Mouse (Mus musculus) hindbrain, postnatal 0 days (tissue): ENCODE results near the gene Ankrd27. TPM values are rescaled to one million over a fixed set of nuclear protein-coding genes. Genes with fewer than 3 reads are reported as not detected.

Experiments used
- ATAC-seq: fragments of 200-750 bp; cut with Nextera tagmentation; 2 replicates; pipeline ENCODE4 v1.8.0; 2017; ENCODE audit warnings: mild to moderate bottlenecking, moderate TSS enrichment, moderate library complexity
- DNase-seq: peaks from one replicate; pipeline ENCODE4 v3.0.0-alpha.2; 2015; ENCODE audit warnings: low spot score
- H3K27ac ChIP-seq: fragments of 300-500 bp; sonication (generic); 2 replicates; pipeline ENCODE4 v1.5.1; 2014; ENCODE audit warnings: mild to moderate bottlenecking
- H3K27me3 ChIP-seq: fragments of 300-500 bp; sonication (generic); 2 replicates; pipeline ENCODE4 v1.6.1; 2014; ENCODE audit warnings: low read length, mixed read lengths; ENCODE audit not compliant: insufficient read depth
- H3K36me3 ChIP-seq: fragments of 300-500 bp; sonication (generic); 2 replicates; pipeline ENCODE4 v1.6.1; 2014; ENCODE audit warnings: low read length, mixed read lengths; ENCODE audit not compliant: insufficient read depth
- H3K4me1 ChIP-seq: fragments of 300-500 bp; sonication (generic); 2 replicates; pipeline ENCODE4 v1.6.1; 2014; ENCODE audit warnings: antibody characterized with exemption, low read length, mixed read lengths; ENCODE audit not compliant: insufficient read depth
- H3K4me2 ChIP-seq: fragments of 300-500 bp; sonication (generic); 2 replicates; pipeline ENCODE4 v1.6.1; 2014; ENCODE audit warnings: low read depth, mild to moderate bottlenecking, low read length, moderate library complexity, mixed read lengths
- H3K4me3 ChIP-seq: fragments of 300-500 bp; sonication (generic); 2 replicates; pipeline ENCODE4 v1.5.1; 2014; ENCODE audit warnings: low read length
- H3K9ac ChIP-seq: fragments of 300-500 bp; sonication (generic); replicated peaks from 2 replicates; pipeline ENCODE4 v1.6.1; 2014; ENCODE audit warnings: mild to moderate bottlenecking, low read length, moderate library complexity, mixed read lengths
- H3K9me3 ChIP-seq: fragments of 300-500 bp; sonication (generic); 2 replicates; pipeline ENCODE4 v1.6.1; 2016; ENCODE audit warnings: low read length, mixed read lengths
- CTCF ChIP-seq: IDR thresholded peaks from 2 replicates; pipeline ENCODE4 v1.5.1; 2016; ENCODE audit warnings: antibody characterized with exemption, control low read depth, low read depth
- WGBS: fragments of 180-500 bp; shearing (Covaris S2); extraction: QIAGEN DNeasy Blood & Tissue Kit; methylation state at CpG from one replicate; pipeline ENCODE4 v1.1.7; 2014; 5-methylcytosine and 5-hydroxymethylcytosine counted together
- polyA plus RNA-seq: library from polyadenylated mRNA; unstranded; fragments of >200 nt; fragmentation: Nextera tagmentation; extraction: Ambion mirVana; gene quantifications from 2 replicates; pipeline ENCODE4 v1.2.1, GENCODE M21; 2015
- total RNA-seq: library from RNA; depleted of rRNA; stranded (reverse); fragments of >200 nt; gene quantifications from 2 replicates; pipeline ENCODE4 v1.2.3, GENCODE M21; 2014

Gene Ankrd27
- total and polyA plus RNA-seq, 2 experiments from 2014 or later, result 12.0 to 19.7 TPM

DNA sequence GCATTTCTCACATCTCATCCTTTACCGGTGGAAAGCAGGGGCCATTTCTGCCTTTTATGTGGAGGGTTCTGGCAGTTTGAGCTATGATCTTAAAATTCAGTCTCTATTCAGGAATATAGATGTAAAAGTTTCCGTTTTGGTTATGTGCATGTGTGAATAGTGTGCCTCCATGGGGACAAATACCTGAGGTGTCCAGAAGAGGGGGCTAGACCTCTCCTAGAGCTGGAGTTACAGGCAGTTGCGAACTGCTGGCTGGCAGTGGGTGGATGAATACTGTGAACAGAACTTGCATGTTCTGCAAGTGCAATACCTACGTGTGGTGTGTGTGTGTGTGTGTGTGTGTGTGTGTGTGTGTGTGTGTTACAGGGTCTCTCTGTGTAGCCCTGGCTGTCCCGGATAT lies 3.3 kb upstream of the Ankrd27 start:
- no peaks in the 10 kb centered on the region for H3K9me3 ChIP-seq
- DNase-seq (no peak), ATAC-seq (no peak)
- no peaks in the 10 kb centered on the region for H3K36me3 ChIP-seq
- no peak overlapping the region for H3K9ac ChIP-seq
- H3K4me2 ChIP-seq, result no peak overlapping the region
- 70% methylated on average over 5 of the region's 5 CpGs for WGBS
- H3K4me1 ChIP-seq, result peaks cover 7% of the 10 kb centered on the region; the same call in 1 of the 2 replicates
- TF ChIP-seq CTCF, result peak; percentile 30; the same call in 1 of the 2 replicates
- peaks cover 13% of the 10 kb centered on the region for H3K27me3 ChIP-seq
- H3K4me3 ChIP-seq, result no peak overlapping the region
- no peak overlapping the region for H3K27ac ChIP-seq

DNA sequence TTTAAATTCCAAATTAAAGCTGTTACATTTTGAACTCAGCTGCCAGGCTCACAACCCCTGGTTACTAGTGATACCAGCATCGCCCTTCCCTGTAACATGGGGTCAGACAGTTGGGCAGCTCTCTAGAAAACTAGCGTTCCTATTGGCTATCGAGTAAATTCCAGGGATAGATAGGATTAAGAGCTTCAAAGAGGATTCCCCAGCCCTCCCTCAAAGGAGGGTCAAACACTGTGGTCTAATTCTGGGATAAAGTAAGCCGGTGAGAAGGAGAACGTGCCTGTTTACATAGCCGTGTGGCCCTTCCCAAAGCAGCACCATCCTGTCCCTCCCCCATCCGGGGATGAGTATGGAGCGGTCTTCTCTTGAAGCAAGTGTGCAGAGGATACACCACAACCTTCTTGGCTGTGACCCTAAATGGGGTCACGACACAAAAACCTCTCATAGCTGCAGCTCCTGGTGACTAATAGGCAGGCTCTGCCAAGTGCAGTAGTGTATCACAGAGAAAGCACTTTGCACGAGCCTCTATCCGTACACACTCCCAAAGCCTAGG lies 2.5 kb upstream of the Ankrd27 start:
- TF ChIP-seq CTCF, result no peak
- H3K27me3 ChIP-seq, result peaks cover 13% of the 10 kb centered on the region
- H3K4me3 ChIP-seq, result no peak overlapping the region
- H3K9ac ChIP-seq, result no peak overlapping the region
- H3K4me1 ChIP-seq, result peaks cover 7% of the 10 kb centered on the region; the same call in 1 of the 2 replicates
- WGBS, result 29% methylated on average over 11 of the region's 11 CpGs
- no peak for DNase-seq
- no peaks in the 10 kb centered on the region for H3K36me3 ChIP-seq
- no peak overlapping the region for H3K4me2 ChIP-seq
- no peak overlapping the region for H3K27ac ChIP-seq
- ATAC-seq, result no peak
- H3K9me3 ChIP-seq, result no peaks in the 10 kb centered on the region

DNA sequence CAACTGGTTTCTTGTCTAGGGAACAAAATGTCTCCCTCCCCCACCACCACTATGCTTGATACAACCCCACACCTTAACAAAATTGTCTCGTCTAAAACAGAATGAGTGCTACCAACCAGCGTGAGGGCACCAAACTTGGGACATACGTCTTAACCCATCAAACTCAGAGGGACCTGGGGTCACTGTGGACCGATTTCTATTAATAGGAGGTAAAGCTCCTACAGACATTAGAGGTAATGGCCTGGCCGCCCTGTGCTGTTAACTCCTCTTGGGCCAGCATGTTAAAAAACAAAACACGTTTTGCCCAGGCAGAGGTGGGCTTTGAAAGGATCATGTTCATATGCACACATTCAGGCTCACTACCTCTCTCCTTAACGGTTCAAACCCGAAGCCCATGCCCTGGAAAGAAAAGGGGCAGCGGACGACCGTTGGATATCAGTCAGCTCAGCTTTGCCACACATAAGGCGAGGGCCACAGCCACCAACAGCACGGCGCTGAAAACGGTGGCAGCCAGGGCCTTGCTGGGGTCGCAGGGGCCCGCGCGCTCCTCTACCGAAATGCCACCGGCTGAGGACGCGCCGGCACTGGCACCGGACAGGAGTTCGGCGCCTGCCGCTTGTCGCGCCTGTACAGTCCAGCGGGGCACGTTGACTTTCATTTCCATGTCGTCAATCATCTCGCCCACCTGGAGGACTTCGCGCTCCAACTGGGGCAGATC lies 1.8 kb upstream of the Ankrd27 start:
- Histone ChIP-seq H3K4me2 (peak overlapping the region; percentile 95), H3K4me1 (peaks cover 7% of the 10 kb centered on the region; the same call in 1 of the 2 replicates), H3K9me3 (no peaks in the 10 kb centered on the region), H3K4me3 (peak overlapping the region; percentile 94), H3K27ac (no peak overlapping the region), H3K27me3 (peaks cover 13% of the 10 kb centered on the region), H3K9ac (peak overlapping the region; percentile 40), H3K36me3 (no peaks in the 10 kb centered on the region)
- TF ChIP-seq CTCF, result no peak
- no peak for DNase-seq
- ATAC-seq, result no peak
- WGBS, result 5% methylated on average over 35 of the region's 36 CpGs

DNA sequence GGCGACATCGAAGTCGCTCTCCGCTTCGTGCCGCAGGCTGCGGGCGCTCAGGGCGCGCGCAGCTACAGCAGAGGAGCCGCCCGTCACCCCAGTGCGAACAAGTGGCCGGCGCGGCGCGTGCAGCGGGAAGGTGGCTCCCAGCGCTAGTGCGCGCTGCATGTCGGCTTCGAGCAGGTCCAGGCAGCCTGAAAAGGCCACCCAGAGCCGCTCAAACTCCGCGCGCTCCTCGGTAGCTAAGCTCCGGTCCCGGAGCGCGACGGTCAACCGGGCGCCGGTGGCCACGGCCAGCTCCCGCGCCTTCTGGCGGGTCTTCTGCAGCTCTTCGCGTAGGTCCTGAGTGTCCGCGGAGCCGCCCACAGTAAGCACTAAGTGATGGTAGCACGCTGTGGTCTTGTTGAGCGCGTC lies 1.3 kb upstream of the Ankrd27 start:
- H3K9me3 ChIP-seq, result no peaks in the 10 kb centered on the region
- H3K4me1 ChIP-seq, result peaks cover 7% of the 10 kb centered on the region; the same call in 1 of the 2 replicates
- H3K4me3 ChIP-seq, result peak overlapping the region; percentile 94
- H3K27me3 ChIP-seq, result peaks cover 13% of the 10 kb centered on the region
- WGBS, result 0% methylated on average over 50 of the region's 50 CpGs
- no peak for TF ChIP-seq CTCF
- no peak for ATAC-seq
- peak; percentile 9 for DNase-seq
- peak overlapping the region; percentile 95 for H3K4me2 ChIP-seq
- no peaks in the 10 kb centered on the region for H3K36me3 ChIP-seq
- peak overlapping the region; percentile 40 for H3K9ac ChIP-seq
- no peak overlapping the region for H3K27ac ChIP-seq

DNA sequence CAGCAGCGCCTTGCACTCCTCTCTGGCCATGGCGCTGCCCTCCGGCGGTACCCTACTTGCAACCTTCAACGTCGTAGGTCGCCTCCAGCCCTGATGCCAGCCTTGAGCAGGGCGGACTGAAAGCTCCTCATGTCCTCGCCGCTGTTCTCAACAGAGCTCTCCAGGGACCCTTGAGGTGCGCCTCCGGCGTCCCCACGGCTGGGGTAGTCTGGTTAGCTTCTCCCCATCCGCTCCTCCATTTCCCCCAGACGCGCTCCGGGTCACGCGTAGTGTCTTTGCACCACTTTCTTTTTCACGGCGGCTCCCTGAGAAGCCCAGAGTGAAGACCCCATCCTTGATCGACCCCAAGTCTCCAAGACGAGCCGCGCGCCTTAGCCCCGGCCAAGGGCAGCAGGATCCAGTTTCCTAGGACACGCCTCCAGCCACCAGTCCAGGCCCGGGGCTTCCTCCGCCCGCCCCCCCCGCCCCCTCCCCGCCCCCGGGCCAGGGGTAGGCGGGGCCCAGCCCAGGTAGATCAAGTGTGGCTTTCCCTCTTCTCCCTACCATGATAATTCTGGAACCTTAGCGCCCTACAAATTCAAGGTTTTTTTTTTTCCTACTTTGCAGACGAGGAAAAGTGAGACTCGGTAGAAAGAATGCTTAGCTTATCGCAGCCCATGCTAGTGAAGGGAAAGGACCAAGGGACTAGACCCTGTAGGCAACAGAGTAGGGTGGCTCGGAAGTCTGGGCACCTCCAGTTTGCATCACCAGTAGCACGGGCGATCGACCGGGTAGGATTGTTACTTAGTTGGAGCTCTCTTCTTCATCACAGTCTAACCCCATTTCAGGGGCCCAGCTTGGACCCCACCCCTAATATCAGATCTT lies 621 bp upstream of the Ankrd27 start, which contains the start of gene Rgs9bp:
Gene Rgs9bp, minus strand, starts transcription at position 392 of the 864 bp plus-strand sequence.
- peaks cover 13% of the 10 kb centered on the region for H3K27me3 ChIP-seq
- peak; percentile 45 for DNase-seq
- peak within 1 kb of the TSS; percentile 94 for H3K4me3 ChIP-seq
- peak within 1 kb of the TSS; percentile 95 for H3K4me2 ChIP-seq
- under 1% methylated on average over 45 of the region's 45 CpGs for WGBS
- no peak for TF ChIP-seq CTCF
- peak; percentile 25 for ATAC-seq
- H3K9ac ChIP-seq, result peak within 1 kb of the TSS; percentile 73
- peaks cover 7% of the 10 kb centered on the region; the same call in 1 of the 2 replicates for H3K4me1 ChIP-seq
- H3K36me3 ChIP-seq, result no peaks in the 10 kb centered on the region
- no peak within 1 kb of the TSS for H3K27ac ChIP-seq
- H3K9me3 ChIP-seq, result no peaks in the 10 kb centered on the region

DNA sequence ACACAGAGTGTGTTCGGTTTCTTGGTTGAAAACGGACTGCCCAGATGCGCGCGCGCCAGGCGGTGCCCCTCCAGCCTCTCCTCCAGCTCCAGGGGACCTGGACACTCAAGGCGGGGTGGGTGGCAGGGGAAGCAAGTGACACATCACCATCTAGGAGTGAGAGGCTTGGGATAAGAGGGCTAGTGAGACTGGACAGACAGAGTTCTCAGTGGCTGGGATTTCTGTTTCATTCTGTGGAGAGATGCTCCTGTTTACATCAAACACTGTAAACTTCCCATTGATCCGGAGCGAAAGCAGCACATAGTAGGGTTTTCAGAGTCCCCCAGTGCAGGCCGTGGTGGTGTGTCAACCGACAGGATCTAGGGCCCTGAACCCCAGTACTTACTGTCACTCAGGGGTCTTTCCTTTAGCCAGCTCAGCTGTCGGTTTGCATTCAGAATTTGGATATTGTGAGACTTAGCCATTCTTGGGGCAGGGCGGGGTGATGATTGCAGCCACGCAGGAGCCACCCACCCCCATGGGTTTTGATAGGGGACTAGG lies 932 bp downstream of the Ankrd27 start:
- H3K27me3 ChIP-seq, result peaks cover 13% of the 10 kb centered on the region
- peak overlapping the region; percentile 95 for H3K4me2 ChIP-seq
- no peak for ATAC-seq
- H3K9me3 ChIP-seq, result no peaks in the 10 kb centered on the region
- peak overlapping the region; percentile 94 for H3K4me3 ChIP-seq
- H3K27ac ChIP-seq, result no peak overlapping the region
- no peak for TF ChIP-seq CTCF
- peaks cover 7% of the 10 kb centered on the region; the same call in 1 of the 2 replicates for H3K4me1 ChIP-seq
- H3K36me3 ChIP-seq, result no peaks in the 10 kb centered on the region
- DNase-seq, result no peak
- WGBS, result 24% methylated on average over 15 of the region's 15 CpGs
- peak overlapping the region; percentile 73 for H3K9ac ChIP-seq
